Mouse (Mus musculus): ENCODE measurements at regions not wholly inside any gene's neighbourhood (a gene's known extent, or its start where the extent isn't known, plus 50 kb on each side); places are given as distances from the start of the nearest gene placed in this dataset.

GRCm38 (mm10) chr1:71974715-71975114, 237.4 kb downstream of the Mreg start:
- no peak for TF ChIP-seq CTCF (IDR thresholded peaks at IDR 0.05; ENCODE audit: low read depth)
- 60% methylated on average over 4 of the region's 4 CpGs for WGBS
- Histone ChIP-seq H3K27me3 (ENCODE audit: insufficient read depth, low read length) (no peaks in the 10 kb centered on the region), H3K27ac (ENCODE audit: low read depth) (no peak overlapping the region), H3K9me3 (ENCODE audit: low read depth, low read length) (no peaks in the 10 kb centered on the region), H3K4me3 (ENCODE audit: low read depth, low read length) (no peak overlapping the region), H3K4me2 (no peak overlapping the region), H3K36me3 (ENCODE audit: insufficient read depth) (no peaks in the 10 kb centered on the region), H3K4me1 (ENCODE audit: insufficient read depth) (no peaks in the 10 kb centered on the region), H3K9ac (no peak overlapping the region)
- ATAC-seq (ENCODE audit: insufficient read depth): no peak
- DNase-seq: no peak

GRCm38 (mm10) chr1:71971943-71972342, 240.2 kb downstream of the Mreg start:
- Histone ChIP-seq H3K4me1 (ENCODE audit: insufficient read depth) (no peaks in the 10 kb centered on the region), H3K4me3 (ENCODE audit: low read depth, low read length) (no peak overlapping the region), H3K27me3 (ENCODE audit: insufficient read depth, low read length) (no peaks in the 10 kb centered on the region), H3K9me3 (ENCODE audit: low read depth, low read length) (no peaks in the 10 kb centered on the region), H3K4me2 (no peak overlapping the region), H3K9ac (no peak overlapping the region), H3K27ac (ENCODE audit: low read depth) (no peak overlapping the region), H3K36me3 (ENCODE audit: insufficient read depth) (no peaks in the 10 kb centered on the region)
- TF ChIP-seq CTCF (IDR thresholded peaks at IDR 0.05; ENCODE audit: low read depth): no peak
- ATAC-seq (ENCODE audit: insufficient read depth) (no peak), DNase-seq (no peak)
- 72% methylated on average over 6 of the region's 6 CpGs for WGBS

GRCm38 (mm10) chr1:71970771-71971170, 241.3 kb downstream of the Mreg start:
- WGBS: 51% methylated on average over 2 of the region's 2 CpGs
- TF ChIP-seq CTCF (IDR thresholded peaks at IDR 0.05; ENCODE audit: low read depth): no peak
- H3K27ac ChIP-seq (ENCODE audit: low read depth): no peak overlapping the region
- no peaks in the 10 kb centered on the region for H3K36me3 ChIP-seq (ENCODE audit: insufficient read depth)
- no peaks in the 10 kb centered on the region for H3K27me3 ChIP-seq (ENCODE audit: insufficient read depth, low read length)
- no peak for ATAC-seq (ENCODE audit: insufficient read depth)
- H3K4me1 ChIP-seq (ENCODE audit: insufficient read depth): no peaks in the 10 kb centered on the region
- no peak for DNase-seq
- no peak overlapping the region for H3K9ac ChIP-seq
- no peak overlapping the region for H3K4me3 ChIP-seq (ENCODE audit: low read depth, low read length)
- H3K4me2 ChIP-seq: no peak overlapping the region
- no peaks in the 10 kb centered on the region for H3K9me3 ChIP-seq (ENCODE audit: low read depth, low read length)

DNA sequence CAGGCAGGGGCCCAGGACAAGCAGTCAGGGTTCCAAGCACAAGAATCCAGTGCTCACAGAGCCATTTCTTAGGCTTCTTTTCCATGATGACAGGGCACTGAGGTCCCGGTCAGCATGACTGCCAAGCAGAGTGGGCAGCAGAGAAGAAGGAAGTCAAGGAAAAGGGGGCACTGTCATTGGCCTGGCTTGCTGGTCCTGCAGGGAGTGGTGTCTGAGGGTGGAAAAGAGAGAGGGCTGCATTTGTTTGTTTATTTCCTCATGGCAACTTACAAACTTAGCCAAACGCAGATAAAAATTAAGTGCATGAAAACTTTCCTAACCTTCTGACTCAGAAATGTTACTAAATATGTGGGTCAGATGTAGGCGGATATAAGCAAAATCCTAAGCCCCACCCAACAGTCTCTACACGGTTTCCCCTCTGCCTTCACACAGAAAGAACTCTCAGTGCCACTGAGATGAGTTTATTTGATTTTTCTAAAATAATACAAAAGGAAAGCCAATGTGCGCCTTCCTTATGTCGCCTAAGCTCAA, 244.5 kb downstream of the Mreg start:
- no peak for ATAC-seq (ENCODE audit: insufficient read depth)
- TF ChIP-seq CTCF (IDR thresholded peaks at IDR 0.05; ENCODE audit: low read depth): no peak
- no peak overlapping the region for H3K27ac ChIP-seq (ENCODE audit: low read depth)
- no peak overlapping the region for H3K4me2 ChIP-seq
- WGBS: 80% methylated on average over 6 of the region's 6 CpGs
- H3K36me3 ChIP-seq (ENCODE audit: insufficient read depth): no peaks in the 10 kb centered on the region
- DNase-seq: no peak
- H3K27me3 ChIP-seq (ENCODE audit: insufficient read depth, low read length): no peaks in the 10 kb centered on the region
- no peaks in the 10 kb centered on the region for H3K4me1 ChIP-seq (ENCODE audit: insufficient read depth)
- no peak overlapping the region for H3K4me3 ChIP-seq (ENCODE audit: low read depth, low read length)
- H3K9ac ChIP-seq: no peak overlapping the region
- H3K9me3 ChIP-seq (ENCODE audit: low read depth, low read length): no peaks in the 10 kb centered on the region

- Histone ChIP-seq H3K9ac (no peak overlapping the region), H3K4me2 (no peak overlapping the region), H3K36me3 (ENCODE audit: insufficient read depth) (no peaks in the 10 kb centered on the region), H3K27me3 (ENCODE audit: insufficient read depth, low read length) (no peaks in the 10 kb centered on the region), H3K9me3 (ENCODE audit: low read depth, low read length) (no peaks in the 10 kb centered on the region), H3K27ac (ENCODE audit: low read depth) (no peak overlapping the region), H3K4me1 (ENCODE audit: insufficient read depth) (no peaks in the 10 kb centered on the region), H3K4me3 (ENCODE audit: low read depth, low read length) (no peak overlapping the region)
- no peak for DNase-seq
- TF ChIP-seq CTCF (IDR thresholded peaks at IDR 0.05; ENCODE audit: low read depth): no peak
- no peak for ATAC-seq (ENCODE audit: insufficient read depth)
- 77% methylated on average over 4 of the region's 4 CpGs for whole genome bisulfite sequencing
Observed at GRCm38 (mm10) chr1:71964450-71965126, 247.5 kb downstream of the Mreg start.

DNA sequence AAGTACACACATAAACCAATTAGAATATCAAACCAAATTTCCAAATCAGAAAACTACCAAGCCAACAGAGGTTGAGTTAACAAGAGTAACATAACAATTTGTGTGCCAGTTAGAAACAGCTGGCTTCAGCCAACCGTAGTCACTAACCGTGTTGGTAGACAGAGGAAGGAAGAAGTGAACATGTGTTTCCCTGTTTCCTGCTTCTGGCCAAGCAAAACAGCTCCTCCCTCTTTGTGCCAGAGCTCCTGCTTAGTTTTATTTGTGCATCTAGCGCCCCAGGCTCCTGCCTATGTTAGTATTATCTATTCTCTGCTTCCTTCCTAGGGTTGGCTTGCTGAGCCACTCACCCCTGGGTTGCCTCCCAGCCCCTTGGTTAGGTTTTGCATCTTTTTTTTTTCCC, 255.2 kb downstream of the Mreg start:
- Histone ChIP-seq H3K36me3 (ENCODE audit: insufficient read depth) (no peaks in the 10 kb centered on the region), H3K4me1 (ENCODE audit: insufficient read depth) (no peaks in the 10 kb centered on the region), H3K4me3 (ENCODE audit: low read depth, low read length) (no peak overlapping the region), H3K27me3 (ENCODE audit: insufficient read depth, low read length) (no peaks in the 10 kb centered on the region), H3K4me2 (no peak overlapping the region), H3K27ac (ENCODE audit: low read depth) (no peak overlapping the region), H3K9ac (no peak overlapping the region), H3K9me3 (ENCODE audit: low read depth, low read length) (no peaks in the 10 kb centered on the region)
- WGBS: 65% methylated on average over 3 of the region's 3 CpGs
- ATAC-seq (ENCODE audit: insufficient read depth): no peak
- DNase-seq: peak; percentile 36
- TF ChIP-seq CTCF (IDR thresholded peaks at IDR 0.05; ENCODE audit: low read depth): no peak

DNA sequence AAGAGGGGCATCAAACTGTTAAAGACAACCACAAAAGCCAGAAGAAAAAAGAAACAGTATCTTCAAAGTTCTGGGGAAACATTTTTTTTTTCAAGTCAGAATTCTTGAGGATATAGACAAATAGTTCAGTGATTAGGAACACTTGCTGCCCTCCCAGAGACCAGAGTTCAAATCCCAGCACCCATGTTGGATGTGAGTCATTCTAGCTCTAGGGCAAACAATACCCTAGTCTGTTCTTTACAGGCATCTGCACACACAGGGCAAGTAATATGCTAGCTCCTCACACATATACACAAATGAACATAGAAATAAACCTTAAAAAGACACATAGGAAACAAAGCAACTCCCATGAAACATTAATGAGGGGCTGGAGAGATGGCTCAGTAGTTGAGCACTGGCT, 256.8 kb downstream of the Mreg start:
- no peaks in the 10 kb centered on the region for H3K9me3 ChIP-seq (ENCODE audit: low read depth, low read length)
- no peaks in the 10 kb centered on the region for H3K36me3 ChIP-seq (ENCODE audit: insufficient read depth)
- H3K4me1 ChIP-seq (ENCODE audit: insufficient read depth): no peaks in the 10 kb centered on the region
- H3K4me3 ChIP-seq (ENCODE audit: low read depth, low read length): no peak overlapping the region
- TF ChIP-seq CTCF (IDR thresholded peaks at IDR 0.05; ENCODE audit: low read depth): no peak
- no peak overlapping the region for H3K9ac ChIP-seq
- no peak overlapping the region for H3K27ac ChIP-seq (ENCODE audit: low read depth)
- no peaks in the 10 kb centered on the region for H3K27me3 ChIP-seq (ENCODE audit: insufficient read depth, low read length)
- no peak overlapping the region for H3K4me2 ChIP-seq
- no peak for ATAC-seq (ENCODE audit: insufficient read depth)
- no peak for DNase-seq

Data from lung, embryonic 14.5 days (tissue).